Mouse (Mus musculus): ENCODE results near the gene Coa7.
A peak's percentile ranks its signal among the peaks of the same experiment; 100 is the strongest.

The Coa7 gene

GRCm38 (mm10) chr4:108386087-108386486 is 58.1 kb downstream of the Coa7 start:
- DNase-seq (ENCODE audit: low spot score), result no peak

GRCm38 (mm10) chr4:108387106-108387505 is 59.2 kb downstream of the Coa7 start:
- no peak for DNase-seq (ENCODE audit: low spot score)

GRCm38 (mm10) chr4:108387681-108388253 is 59.8 kb downstream of the Coa7 start:
- no peak for DNase-seq (ENCODE audit: low spot score)

GRCm38 (mm10) chr4:108388741-108389140 is 60.8 kb downstream of the Coa7 start:
- DNase-seq (ENCODE audit: low spot score), result peak; percentile 8

GRCm38 (mm10) chr4:108391124-108391523 is 63.2 kb downstream of the Coa7 start:
- no peak for DNase-seq (ENCODE audit: low spot score)
